In genomic region chr6:50566141-50566996, GRCm38 (mm10) we compare ENCODE assay signal across 1 mouse cellular context.
TF ChIP-seq lines count a peak whose summit lies in the region.

Gene Cycs, minus strand, starts transcription at chr6:50566538.

TF ChIP-seq in MEL, 35 proteins besides CTCF, POLR2A, EP300 and RAD21 (continued from another document):
- no peak for TF ChIP-seq MAZ (IDR thresholded peaks at IDR 0.05; ENCODE audit: low read depth, low read length)
- TF ChIP-seq MXI1 (IDR thresholded peaks at IDR 0.05; ENCODE audit: low read depth, low read length): peak; percentile 84
- no peak for TF ChIP-seq TAL1 (IDR thresholded peaks at IDR 0.05; ENCODE audit: low read length)
- TF ChIP-seq MAX (IDR thresholded peaks at IDR 0.05; ENCODE audit: low read length): peak; percentile 86
TF ChIP-seq in MEL: peak in this region for 15.
